Mouse (Mus musculus): ENCODE measurements at regions not wholly inside any gene's neighbourhood (a gene's known extent, or its start where the extent isn't known, plus 50 kb on each side); places are given as distances from the start of the nearest gene placed in this dataset.

GRCm38 (mm10) chr8:35934115-35934607, 168.6 kb downstream of the Gm19410 start:
- in situ Hi-C loops (cut with MboI; ENCODE audit: unreplicated experiment in 2 of 2), result no loop called here

DNA sequence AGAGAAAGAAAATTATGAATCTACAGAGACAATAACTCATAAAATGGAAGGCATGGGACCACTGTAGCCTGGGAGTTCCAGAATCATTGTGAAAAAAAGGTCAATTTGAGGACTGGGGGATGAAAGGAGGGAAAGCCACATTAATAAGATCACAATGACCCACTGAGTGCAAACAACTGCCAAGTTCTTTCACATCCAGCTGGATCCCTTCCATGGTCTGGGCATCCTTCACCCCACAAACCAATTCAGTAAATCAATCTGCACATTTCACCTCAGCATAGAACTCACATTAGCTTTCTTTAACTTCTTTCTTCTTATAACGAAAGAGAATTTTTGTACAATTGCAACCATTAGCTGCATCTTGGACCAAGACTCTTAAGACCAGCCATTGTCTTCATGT, 169.4 kb downstream of the Gm19410 start:
- in situ Hi-C loops (cut with MboI; ENCODE audit: unreplicated experiment in 2 of 2), result no loop called here

DNA sequence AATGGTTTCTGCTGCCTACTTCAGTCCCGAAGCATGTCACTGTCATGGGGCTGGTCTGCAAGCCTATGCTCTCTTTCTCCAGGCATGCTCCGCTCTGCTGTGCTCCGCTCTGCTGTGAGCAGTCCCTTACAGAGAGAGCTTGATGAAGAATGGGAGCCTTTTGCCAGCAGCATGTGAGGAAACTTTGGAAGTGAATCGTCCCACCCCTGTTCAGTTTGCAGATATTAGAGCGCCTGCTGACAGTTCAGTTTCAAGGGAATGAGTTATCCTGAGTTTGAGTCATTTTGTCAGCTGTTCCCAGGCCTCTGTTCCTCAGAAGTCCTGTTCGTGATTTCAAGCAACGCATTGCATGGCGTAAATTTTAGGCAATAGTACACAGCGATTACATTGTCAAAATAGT, 173.6 kb downstream of the Gm19410 start:
- in situ Hi-C loops (cut with MboI; ENCODE audit: unreplicated experiment in 2 of 2), result no loop called here

DNA sequence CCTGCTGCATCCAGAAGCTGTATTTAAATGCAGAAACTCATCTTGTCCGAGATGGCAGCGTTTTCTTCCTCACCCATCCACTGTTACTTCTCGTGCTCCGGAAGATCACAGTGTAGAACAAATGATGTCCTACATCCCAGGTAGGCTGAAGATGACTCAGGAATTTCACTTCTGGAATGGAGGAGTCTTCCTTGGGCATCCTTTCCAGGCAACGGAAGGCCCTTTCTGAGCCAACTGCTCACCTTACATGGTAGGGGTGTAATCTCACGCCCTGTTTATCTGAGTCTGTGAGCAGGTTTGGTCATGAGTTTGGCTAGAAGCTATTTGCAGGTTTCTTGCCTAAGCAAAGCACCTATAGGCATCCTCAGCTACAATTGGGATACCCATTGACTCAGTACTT, 176.9 kb downstream of the Gm19410 start:
- in situ Hi-C loops (cut with MboI; ENCODE audit: unreplicated experiment in 2 of 2), result loop anchor here in 1 of 2 experiments (10.0 kb wide), 1 partner anchor 242 kb away; no protein-coding TSS in a partner anchor

GRCm38 (mm10) chr8:35943686-35944085, 178.1 kb downstream of the Gm19410 start:
- in situ Hi-C loops (cut with MboI; ENCODE audit: unreplicated experiment in 2 of 2), result loop anchor here in 1 of 2 experiments (10.0 kb wide), 1 partner anchor 241 kb away; no protein-coding TSS in a partner anchor

DNA sequence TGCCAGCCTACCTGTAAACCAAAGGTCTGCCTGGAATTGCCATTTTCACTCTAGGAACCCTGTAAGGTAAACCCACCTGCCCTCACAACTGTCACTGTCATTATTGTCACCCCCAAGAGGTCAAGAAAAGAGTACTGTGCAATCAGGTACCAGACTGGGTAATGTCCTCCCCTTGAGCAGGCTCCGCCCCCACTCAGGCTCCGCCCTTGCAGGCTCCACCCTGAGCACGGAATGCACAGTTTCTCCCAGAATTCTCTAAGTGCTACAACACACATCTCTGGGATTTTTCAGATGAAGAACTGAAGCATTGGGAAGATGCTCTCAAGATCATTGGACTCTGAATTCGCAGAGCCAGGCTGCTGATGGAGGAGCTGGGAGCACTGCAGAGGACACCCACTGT, 178.9 kb downstream of the Gm19410 start:
- in situ Hi-C loops (cut with MboI; ENCODE audit: unreplicated experiment in 2 of 2), result loop anchor here in 1 of 2 experiments (10.0 kb wide), 1 partner anchor 240 kb away; no protein-coding TSS in a partner anchor

DNA sequence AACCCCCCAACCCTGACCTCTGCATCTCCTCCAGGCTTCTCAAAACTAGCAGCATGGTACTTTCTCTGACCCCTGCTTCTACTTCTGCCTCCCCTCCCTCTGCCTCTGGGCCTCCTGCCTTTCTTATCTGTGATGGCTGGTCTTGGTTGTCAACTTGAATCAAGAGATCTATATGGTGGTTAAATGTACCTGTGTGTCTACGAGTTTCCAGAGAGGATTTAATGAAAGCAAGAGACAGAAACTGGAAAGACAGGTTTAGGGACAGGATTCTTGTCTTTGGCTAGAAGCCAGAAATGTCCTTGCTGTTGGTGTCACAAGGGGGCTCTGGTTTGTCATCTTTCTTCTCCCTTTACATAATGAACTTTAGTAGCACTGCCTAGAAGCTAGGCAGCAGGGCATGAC, 180.9 kb downstream of the Gm19410 start:
- in situ Hi-C loops (cut with MboI; ENCODE audit: unreplicated experiment in 2 of 2), result loop anchor here in 1 of 2 experiments (10.0 kb wide), 1 partner anchor 238 kb away; no protein-coding TSS in a partner anchor

DNA sequence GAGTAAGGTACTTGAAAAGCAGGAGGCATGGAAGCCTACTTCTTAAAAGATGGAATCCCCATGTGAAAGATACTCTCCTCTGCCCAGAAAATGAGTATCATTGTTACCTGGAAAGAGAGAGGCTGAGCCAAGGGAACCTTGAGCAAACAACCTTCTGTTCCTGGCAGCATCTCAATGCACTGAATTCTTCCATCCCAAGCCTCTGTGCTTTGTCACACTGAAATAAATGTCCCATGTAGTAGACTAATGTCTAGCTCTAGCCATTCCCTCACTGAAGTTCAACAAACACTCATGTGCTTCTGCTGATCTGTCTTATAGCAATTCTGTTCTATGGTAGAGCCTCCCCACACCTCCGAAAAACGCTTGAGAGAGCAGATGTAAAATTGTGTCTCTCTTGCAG, 182.6 kb downstream of the Gm19410 start:
- in situ Hi-C loops (cut with MboI; ENCODE audit: unreplicated experiment in 2 of 2), result loop anchor here in 1 of 2 experiments (10.0 kb wide), 1 partner anchor 237 kb away; no protein-coding TSS in a partner anchor

GRCm38 (mm10) chr8:35948751-35949183, 183.2 kb downstream of the Gm19410 start:
- in situ Hi-C loops (cut with MboI; ENCODE audit: unreplicated experiment in 2 of 2), result loop anchor here in 1 of 2 experiments (10.0 kb wide), 1 partner anchor 236 kb away; no protein-coding TSS in a partner anchor

GRCm38 (mm10) chr8:35955506-35955905, 189.9 kb downstream of the Gm19410 start:
- in situ Hi-C loops (cut with MboI; ENCODE audit: unreplicated experiment in 2 of 2), result loop anchor here in 1 of 2 experiments (10.0 kb wide), 1 partner anchor 229 kb away; no protein-coding TSS in a partner anchor

DNA sequence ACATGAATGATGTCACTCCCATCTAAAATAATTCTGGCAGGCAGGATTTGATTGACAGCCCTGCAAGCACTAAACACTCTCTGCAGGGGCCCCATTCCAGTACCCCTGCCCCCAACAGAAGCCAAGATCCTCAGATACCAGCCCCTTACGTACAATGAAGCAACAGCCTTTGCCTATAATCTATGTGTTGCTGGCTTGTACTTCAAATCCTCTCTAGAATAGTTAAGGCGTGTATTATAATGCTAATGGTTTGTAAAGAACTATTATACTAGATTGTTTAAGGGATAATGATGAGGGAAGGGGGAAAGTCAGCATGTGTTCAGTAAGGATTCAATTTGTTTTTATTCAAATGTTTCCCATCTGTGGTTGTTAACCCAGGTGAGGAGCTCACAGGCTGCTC, 190.7 kb downstream of the Gm19410 start:
- in situ Hi-C loops (cut with MboI; ENCODE audit: unreplicated experiment in 2 of 2), result loop anchor here in 1 of 2 experiments (10.0 kb wide), 1 partner anchor 228 kb away; no protein-coding TSS in a partner anchor

- in situ Hi-C loops (cut with MboI; ENCODE audit: unreplicated experiment in 2 of 2), result loop anchor here in 1 of 2 experiments (10.0 kb wide), 1 partner anchor 226 kb away; no protein-coding TSS in a partner anchor
Measured at GRCm38 (mm10) chr8:35959201-35959600, 193.6 kb downstream of the Gm19410 start.

DNA sequence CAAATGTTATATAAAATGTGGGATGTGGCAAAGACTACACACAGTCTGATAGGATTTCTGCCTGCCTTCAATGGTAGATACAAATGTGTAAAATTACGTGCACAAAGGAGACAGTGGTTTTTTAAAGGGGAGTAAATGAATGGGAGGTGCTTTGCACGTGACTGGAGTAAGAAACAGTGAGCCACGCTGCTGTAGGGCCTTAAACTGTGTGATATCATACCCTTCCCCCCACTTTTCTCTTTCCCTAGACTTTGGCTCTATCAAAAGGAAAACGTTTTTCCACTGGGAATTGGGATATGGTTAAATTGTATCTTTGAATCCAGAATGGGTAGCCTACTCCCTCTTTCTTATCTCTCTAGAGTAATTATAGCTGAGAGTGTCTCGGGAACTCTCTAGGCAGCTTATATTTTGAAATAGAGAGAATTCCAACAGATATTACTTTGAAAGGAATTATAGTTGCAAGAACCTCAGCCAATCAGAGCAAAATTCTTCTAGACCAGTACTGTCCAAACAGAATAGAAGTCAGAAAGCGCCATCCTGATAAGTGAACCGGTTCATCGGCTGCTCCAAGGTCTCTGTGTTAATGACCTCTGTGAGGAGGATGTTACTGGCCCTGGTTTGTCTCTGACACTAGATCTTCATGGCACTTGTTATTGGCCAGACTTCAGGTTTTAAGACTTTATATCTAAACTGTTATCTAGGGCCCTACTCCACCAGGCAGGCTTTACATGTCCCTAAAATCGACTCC, 195.5 kb downstream of the Gm19410 start:
- in situ Hi-C loops (cut with MboI; ENCODE audit: unreplicated experiment in 2 of 2), result no loop called here

- in situ Hi-C loops (cut with MboI; ENCODE audit: unreplicated experiment in 2 of 2), result no loop called here
Measured at GRCm38 (mm10) chr8:35961615-35962220, 196.1 kb downstream of the Gm19410 start.

GRCm38 (mm10) chr8:35964932-35965331, 199.3 kb downstream of the Gm19410 start:
- in situ Hi-C loops (cut with MboI; ENCODE audit: unreplicated experiment in 2 of 2), result no loop called here

GRCm38 (mm10) chr8:35968341-35968740, 202.8 kb downstream of the Gm19410 start:
- in situ Hi-C loops (cut with MboI; ENCODE audit: unreplicated experiment in 2 of 2), result no loop called here

- in situ Hi-C loops (cut with MboI; ENCODE audit: unreplicated experiment in 2 of 2), result no loop called here
Measured at GRCm38 (mm10) chr8:35971082-35971481, 205.5 kb downstream of the Gm19410 start.

GRCm38 (mm10) chr8:35974323-35975029, 208.9 kb downstream of the Gm19410 start:
- in situ Hi-C loops (cut with MboI; ENCODE audit: unreplicated experiment in 2 of 2), result no loop called here

- in situ Hi-C loops (cut with MboI; ENCODE audit: unreplicated experiment in 2 of 2), result no loop called here
Measured at GRCm38 (mm10) chr8:35979638-35980255, 214.2 kb downstream of the Gm19410 start.

DNA sequence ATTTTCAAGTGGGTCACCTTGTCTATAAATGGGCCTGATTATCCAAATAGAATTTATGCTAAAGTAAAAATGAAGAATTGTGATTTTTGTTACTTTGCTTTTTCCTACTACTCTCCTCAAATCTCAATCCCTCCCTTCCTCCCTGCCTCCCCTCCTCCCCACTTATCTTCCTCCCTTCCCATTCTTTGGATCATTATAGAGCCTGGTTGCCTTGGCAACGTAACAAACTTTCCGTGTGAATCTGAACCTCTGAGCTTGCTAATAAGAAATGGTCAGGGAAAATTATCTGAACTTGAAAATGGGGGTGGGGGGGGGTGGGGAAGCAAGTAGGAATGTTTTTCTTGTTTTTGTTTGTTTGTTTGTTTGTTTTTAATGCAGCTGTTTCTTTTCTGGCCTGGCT, 217.5 kb downstream of the Gm19410 start:
- in situ Hi-C loops (cut with MboI; ENCODE audit: unreplicated experiment in 2 of 2), result no loop called here
